Mouse (Mus musculus) brain, adult 10 weeks (tissue): ENCODE measurements around the gene Gm14443. TPM values are rescaled to one million over a fixed set of nuclear protein-coding genes. Genes with fewer than 3 reads are reported as not detected.

Source experiments
- polyA plus RNA-seq: library from polyadenylated mRNA; stranded (reverse); fragments of 350-450 nt; fragmentation: Illumina TruSeq; extraction: RNeasy Lipid Tissue Mini Kit (QIAGEN cat#74804); gene quantifications from one replicate; pipeline ENCODE4 v1.2.3, GENCODE M21; 2015; ENCODE audit warnings: low read depth, low replicate concordance

The Gm14443 gene
- 2.5 TPM for polyA plus RNA-seq

DNA sequence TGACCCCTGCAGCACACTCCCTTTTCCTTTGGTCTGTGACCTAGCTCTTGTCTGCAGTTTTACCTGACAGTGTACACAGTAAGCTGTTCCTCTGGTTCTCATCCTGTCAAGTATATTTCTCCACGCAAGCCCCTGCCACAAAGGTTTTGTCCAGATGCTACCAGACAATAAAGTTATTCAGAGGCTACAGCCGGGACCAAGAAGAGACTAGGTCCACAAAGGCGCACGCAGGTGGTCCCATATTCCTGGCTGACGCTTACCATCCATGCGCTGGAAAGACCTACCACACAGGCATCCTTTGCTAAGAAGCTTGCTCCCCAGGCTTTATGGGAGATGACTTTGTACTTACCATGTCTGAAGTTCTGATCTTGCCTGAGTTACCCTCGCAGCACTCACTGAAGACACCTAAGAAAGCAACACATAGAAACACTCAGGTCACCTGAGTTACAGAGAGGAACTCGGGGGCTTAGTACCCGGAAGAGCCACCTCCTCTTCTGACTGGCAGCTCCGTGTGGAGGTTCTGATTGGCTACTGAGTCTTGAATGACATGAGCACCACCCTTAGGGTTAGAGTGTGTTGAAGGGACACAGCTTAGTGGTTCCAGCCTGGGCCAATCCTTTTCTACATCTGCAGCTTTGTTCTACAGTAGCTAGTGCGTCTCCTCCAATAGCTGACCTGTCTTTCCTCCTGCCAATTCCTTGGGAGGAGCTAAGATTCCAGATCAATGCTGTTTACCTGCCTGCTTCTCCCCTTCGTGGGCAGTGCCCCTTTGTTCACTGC lies at the start of gene Gm14443:
TSS of gene Gm14443 (minus strand) at position 471 of the 780 bp plus-strand sequence.

DNA sequence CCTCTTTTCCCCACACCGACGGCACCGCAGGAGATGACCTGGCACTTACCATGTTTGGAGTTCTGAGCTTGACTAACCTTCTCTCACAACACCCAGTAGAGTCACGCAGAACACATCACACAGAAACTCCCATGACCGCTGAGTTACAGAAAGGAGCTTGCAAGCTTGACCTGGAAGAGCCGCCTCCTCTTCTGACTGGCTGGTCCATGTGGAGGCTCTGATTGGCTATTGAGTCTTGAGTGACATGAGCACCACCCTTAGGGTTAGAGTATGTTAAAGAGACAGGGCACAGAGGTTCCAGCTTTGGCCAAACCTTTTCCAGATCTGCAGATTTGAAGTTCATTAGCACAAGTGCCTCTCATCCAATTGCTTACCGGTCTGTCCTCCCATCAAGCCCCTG lies 31.1 kb upstream of the Gm14443 start, which contains the start of gene Gm14391:
TSS of gene Gm14391 (minus strand) at position 186 of the 400 bp plus-strand sequence.

DNA sequence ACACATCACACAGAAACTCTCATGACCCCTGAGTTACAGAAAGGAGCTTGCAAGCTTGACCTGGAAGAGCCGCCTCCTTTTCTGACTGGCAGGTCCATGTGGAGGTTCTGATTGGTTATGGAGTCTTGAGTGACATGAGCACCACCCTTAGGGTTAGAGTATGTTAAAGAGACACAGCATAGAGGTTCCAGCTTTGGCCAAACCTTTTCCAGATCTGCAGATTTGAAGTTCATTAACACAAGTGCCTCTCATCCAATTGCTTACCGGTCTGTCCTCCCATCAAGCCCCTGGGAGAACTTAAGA lies 33.7 kb downstream of the Gm14443 start, which contains the start of gene Gm14399:
TSS of gene Gm14399 (minus strand) at position 20 of the 303 bp plus-strand sequence.

Other genes starting within 250 kb of the Gm14443 start
- not detected for gene Gm14444, start 165.6 kb downstream of the Gm14443 start, polyA plus RNA-seq
- 1.7 TPM for gene Gm14393, start 108.1 kb downstream of the Gm14443 start, polyA plus RNA-seq
- gene Gm14399, start 33.9 kb downstream of the Gm14443 start, polyA plus RNA-seq: 25.5 TPM
- gene Gm14391, start 31.0 kb upstream of the Gm14443 start, polyA plus RNA-seq: 22.5 TPM
- gene Gm14440, start 99.3 kb upstream of the Gm14443 start, polyA plus RNA-seq: not detected
- 54.1 TPM for gene Gm4631, start 162.3 kb upstream of the Gm14443 start, polyA plus RNA-seq
- gene Zfp968, start 196.6 kb upstream of the Gm14443 start, polyA plus RNA-seq: 7.4 TPM